Mouse (Mus musculus) heart, embryonic 14.5 days (tissue): Measurements from ENCODE around the gene Antxr2. TPM values are rescaled to one million over a fixed set of nuclear protein-coding genes. Genes with fewer than 3 reads are reported as not detected.

ENCODE experiments used
- ATAC-seq: fragments of 200-750 bp; cut with Nextera tagmentation; 2 replicates; pipeline ENCODE4 v1.8.0; 2017; ENCODE audit warnings: low read depth, moderate TSS enrichment; ENCODE audit not compliant: insufficient number of reproducible peaks, insufficient read depth, low FRiP score
- H3K27ac ChIP-seq, 2 experiments: fragments of 200-500 bp in 1 of 2; fragments of 300-500 bp in 1 of 2; sonication (generic) in 1 of 2; replicated peaks in 1 of 2; 2 replicates each; pipeline ENCODE4 v1.5.1; 2012 to 2014; ENCODE audit warnings: low read depth in 2 of 2, low read length in 2 of 2, control low read depth in 1 of 2, mild to moderate bottlenecking in 1 of 2, mixed read lengths in 1 of 2; ENCODE audit not compliant: control insufficient read depth in 1 of 2, insufficient read depth in 1 of 2
- H3K27me3 ChIP-seq: fragments of 300-500 bp; sonication (generic); 2 replicates; pipeline ENCODE4 v1.6.1; 2014; ENCODE audit warnings: mild to moderate bottlenecking, low read length, control low read depth; ENCODE audit not compliant: control insufficient read depth, insufficient read depth
- H3K36me3 ChIP-seq: fragments of 300-500 bp; sonication (generic); 2 replicates; pipeline ENCODE4 v1.6.1; 2014; ENCODE audit warnings: mild to moderate bottlenecking, control low read depth, low read length, mixed read lengths; ENCODE audit not compliant: control insufficient read depth, insufficient read depth
- H3K4me1 ChIP-seq, 2 experiments: fragments of 200-500 bp in 1 of 2; fragments of 300-500 bp in 1 of 2; sonication (generic) in 1 of 2; 2 replicates each; pipeline ENCODE4 v1.6.1; 2012 to 2014; ENCODE audit warnings: low read length in 2 of 2, control low read depth in 1 of 2, mixed read lengths in 1 of 2; ENCODE audit not compliant: control insufficient read depth in 2 of 2, insufficient read depth in 2 of 2
- H3K4me2 ChIP-seq: fragments of 300-500 bp; sonication (generic); 2 replicates; pipeline ENCODE4 v1.6.1; 2014; ENCODE audit warnings: mild to moderate bottlenecking, low read length
- H3K4me3 ChIP-seq, 2 experiments: fragments of 200-500 bp in 1 of 2; fragments of 300-500 bp in 1 of 2; sonication (generic) in 1 of 2; 2 replicates each; pipeline ENCODE4 v1.5.1; 2012 to 2014; ENCODE audit warnings: low read length in 2 of 2, mild to moderate bottlenecking in 2 of 2, control low read depth in 1 of 2, low read depth in 1 of 2, moderate library complexity in 1 of 2; ENCODE audit not compliant: control insufficient read depth in 1 of 2, insufficient read depth in 1 of 2
- H3K9ac ChIP-seq: fragments of 300-500 bp; sonication (generic); 2 replicates; pipeline ENCODE4 v1.6.1; 2014; ENCODE audit warnings: mild to moderate bottlenecking, low read length
- H3K9me3 ChIP-seq: fragments of 300-500 bp; sonication (generic); 2 replicates; pipeline ENCODE4 v1.6.1; 2016; ENCODE audit warnings: low read length, control low read depth; ENCODE audit not compliant: control insufficient read depth
- WGBS: fragments of 180-500 bp; shearing (Covaris S2); extraction: QIAGEN DNeasy Blood & Tissue Kit; methylation state at CpG from one replicate; pipeline ENCODE4 v1.1.7; 2014; 5-methylcytosine and 5-hydroxymethylcytosine counted together
- polyA plus RNA-seq: library from polyadenylated mRNA; unstranded; fragments of >200 nt; fragmentation: Nextera tagmentation; extraction: Ambion mirVana; gene quantifications from 2 replicates; pipeline ENCODE4 v1.2.1, GENCODE M21; 2014

Antxr2 gene
- polyA plus RNA-seq, 1 experiment from 2014 or later, result 68.2 TPM

- Histone ChIP-seq H3K27ac (no peak overlapping the region), H3K27me3 (no peaks in the 10 kb centered on the region), H3K4me2 (no peak overlapping the region), H3K4me3 (no peak overlapping the region), H3K36me3 (no peaks in the 10 kb centered on the region), H3K9ac (no peak overlapping the region), H3K4me1 (no peaks in the 10 kb centered on the region), H3K9me3 (no peaks in the 10 kb centered on the region)
- 67% methylated on average over 10 of the region's 10 CpGs for WGBS
- ATAC-seq, result no peak
Observed at GRCm38 (mm10) chr5:97847204-97847895, 183.5 kb downstream of the Antxr2 start.

- Histone ChIP-seq H3K4me3 (no peak overlapping the region), H3K27ac (no peak overlapping the region), H3K4me2 (no peak overlapping the region), H3K36me3 (no peaks in the 10 kb centered on the region), H3K27me3 (no peaks in the 10 kb centered on the region), H3K4me1 (no peaks in the 10 kb centered on the region), H3K9ac (no peak overlapping the region), H3K9me3 (no peaks in the 10 kb centered on the region)
- ATAC-seq, result no peak
- 82% methylated on average over 2 of the region's 2 CpGs for WGBS
Observed at GRCm38 (mm10) chr5:97846503-97846902, 184.3 kb downstream of the Antxr2 start.

- no peak overlapping the region for H3K27ac ChIP-seq
- no peak overlapping the region for H3K4me2 ChIP-seq
- H3K4me3 ChIP-seq, result no peak overlapping the region
- H3K9ac ChIP-seq, result no peak overlapping the region
- no peaks in the 10 kb centered on the region for H3K4me1 ChIP-seq
- H3K27me3 ChIP-seq, result no peaks in the 10 kb centered on the region
- no peaks in the 10 kb centered on the region for H3K9me3 ChIP-seq
- WGBS, result 66% methylated on average over 1 of the region's 1 CpGs
- ATAC-seq, result no peak
- H3K36me3 ChIP-seq, result no peaks in the 10 kb centered on the region
Observed at GRCm38 (mm10) chr5:97842016-97842415, 188.8 kb downstream of the Antxr2 start.

- no peak overlapping the region for H3K4me3 ChIP-seq
- H3K27ac ChIP-seq, result no peak overlapping the region
- no peaks in the 10 kb centered on the region for H3K9me3 ChIP-seq
- H3K4me1 ChIP-seq, result no peaks in the 10 kb centered on the region
- H3K9ac ChIP-seq, result no peak overlapping the region
- H3K27me3 ChIP-seq, result no peaks in the 10 kb centered on the region
- no peak overlapping the region for H3K4me2 ChIP-seq
- no peak for ATAC-seq
- H3K36me3 ChIP-seq, result no peaks in the 10 kb centered on the region
Observed at GRCm38 (mm10) chr5:97839924-97840279, 190.9 kb downstream of the Antxr2 start.

- WGBS, result 76% methylated on average over 3 of the region's 3 CpGs
- H3K27me3 ChIP-seq, result no peaks in the 10 kb centered on the region
- no peaks in the 10 kb centered on the region for H3K36me3 ChIP-seq
- no peak overlapping the region for H3K9ac ChIP-seq
- no peak overlapping the region for H3K27ac ChIP-seq
- no peak for ATAC-seq
- H3K4me1 ChIP-seq, result no peaks in the 10 kb centered on the region
- no peaks in the 10 kb centered on the region for H3K9me3 ChIP-seq
- H3K4me3 ChIP-seq, result no peak overlapping the region
- no peak overlapping the region for H3K4me2 ChIP-seq
Observed at GRCm38 (mm10) chr5:97839271-97839923, 191.4 kb downstream of the Antxr2 start.

- no peaks in the 10 kb centered on the region for H3K36me3 ChIP-seq
- H3K9ac ChIP-seq, result no peak overlapping the region
- no peak overlapping the region for H3K4me3 ChIP-seq
- no peaks in the 10 kb centered on the region for H3K9me3 ChIP-seq
- no peak overlapping the region; a peak in 1 of 4 replicates for H3K27ac ChIP-seq
- no peaks in the 10 kb centered on the region for H3K4me1 ChIP-seq
- ATAC-seq, result no peak
- H3K4me2 ChIP-seq, result no peak overlapping the region
- H3K27me3 ChIP-seq, result no peaks in the 10 kb centered on the region
- WGBS, result 67% methylated on average over 2 of the region's 2 CpGs
Observed at GRCm38 (mm10) chr5:97837333-97837732, 193.5 kb downstream of the Antxr2 start.

GRCm38 (mm10) chr5:97835418-97835817 lies 195.4 kb downstream of the Antxr2 start:
- Histone ChIP-seq H3K9ac (no peak overlapping the region), H3K9me3 (no peaks in the 10 kb centered on the region), H3K27me3 (no peaks in the 10 kb centered on the region), H3K4me3 (no peak overlapping the region), H3K27ac (no peak overlapping the region), H3K4me1 (no peaks in the 10 kb centered on the region), H3K36me3 (no peaks in the 10 kb centered on the region), H3K4me2 (no peak overlapping the region)
- 61% methylated on average over 2 of the region's 2 CpGs for WGBS
- no peak for ATAC-seq

GRCm38 (mm10) chr5:97834770-97835169 lies 196.1 kb downstream of the Antxr2 start:
- no peak overlapping the region for H3K4me3 ChIP-seq
- H3K9me3 ChIP-seq, result no peaks in the 10 kb centered on the region
- no peaks in the 10 kb centered on the region for H3K27me3 ChIP-seq
- H3K27ac ChIP-seq, result no peak overlapping the region
- no peaks in the 10 kb centered on the region for H3K4me1 ChIP-seq
- H3K4me2 ChIP-seq, result no peak overlapping the region
- no peaks in the 10 kb centered on the region for H3K36me3 ChIP-seq
- no peak overlapping the region for H3K9ac ChIP-seq
- 82% methylated on average over 1 of the region's 1 CpGs for WGBS
- no peak for ATAC-seq
